Mouse (Mus musculus) megakaryocyte, adult 5-6 weeks (primary cell): ENCODE measurements around the gene Nop14. TPM values are rescaled to one million over a fixed set of nuclear protein-coding genes. Genes with fewer than 3 reads are reported as not detected.
A peak's percentile ranks its signal among the peaks of the same experiment; 100 is the strongest.

Experiments used
- ATAC-seq: 2 replicates; pipeline ENCODE4 v1.8.0; 2016; ENCODE audit warnings: mild to moderate bottlenecking, inconsistent platforms; ENCODE audit not compliant: poor library complexity, severe bottlenecking
- total RNA-seq, 2 experiments: library from RNA; stranded (forward) in 1 of 2; stranded (reverse) in 1 of 2; fragments of 153-499, 151-499 nt in 1 of 2; fragments of 221-1000, 200-1000 nt in 1 of 2; gene quantifications; 2 replicates each; pipeline versions ENCODE4 v1.2.3 to v1.2.4; 2015 to 2017

Nop14 gene
- total RNA-seq (2015) (9.4 and 10.1 TPM in 2 replicates), total RNA-seq (2017) (15.6 and 19.2 TPM in 2 replicates)

- ATAC-seq, result peak; percentile 94
Observed at GRCm38 (mm10) chr5:34659686-34660590, at the start of gene Nop14, which contains the start of gene Grk4. Nop14 (minus strand) TSS chr5:34660148. Grk4 (plus strand) TSS chr5:34660379.

DNA sequence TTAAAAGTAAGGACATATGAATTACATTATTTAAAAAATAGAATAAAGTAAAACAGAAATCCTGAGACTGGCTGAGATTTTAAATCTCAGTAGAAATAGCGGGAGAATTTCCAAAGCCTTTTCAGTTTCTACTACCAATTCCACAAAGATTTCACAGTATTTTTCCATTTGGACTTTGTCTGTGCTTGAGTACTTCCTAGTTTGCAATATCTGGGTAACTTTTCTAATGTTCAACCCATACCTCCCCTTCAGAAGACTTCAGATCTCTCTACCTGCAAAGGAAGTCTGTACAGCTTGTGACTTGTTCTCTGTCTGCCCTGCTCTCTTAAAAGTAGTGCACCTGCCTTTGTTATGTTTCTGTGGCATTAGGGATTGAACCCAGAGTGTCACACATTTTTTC lies 48.5 kb upstream of the Nop14 start:
- no peak for ATAC-seq

DNA sequence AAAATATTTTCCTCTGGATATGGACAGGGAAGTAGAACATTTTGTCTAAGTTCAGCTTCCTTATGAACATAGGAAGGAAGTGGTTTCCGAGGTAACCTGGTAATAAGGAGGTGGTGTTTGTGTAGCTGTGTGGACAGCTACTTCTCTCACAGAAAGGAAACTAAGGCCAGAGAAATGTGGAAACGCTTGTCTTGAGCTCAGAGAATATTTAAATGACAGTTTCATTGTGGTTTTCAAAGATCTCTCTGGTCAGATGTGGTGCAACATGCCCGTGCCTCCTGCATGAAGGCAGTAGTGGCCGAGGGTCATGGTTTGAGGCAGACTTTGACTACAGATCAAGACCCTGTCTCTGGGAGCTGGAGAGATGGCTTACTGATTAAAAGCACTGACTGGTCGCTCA lies 35.6 kb upstream of the Nop14 start:
- ATAC-seq, result peak; percentile 97

- ATAC-seq, result no peak
Observed at GRCm38 (mm10) chr5:34692782-34693181, 32.8 kb upstream of the Nop14 start.

DNA sequence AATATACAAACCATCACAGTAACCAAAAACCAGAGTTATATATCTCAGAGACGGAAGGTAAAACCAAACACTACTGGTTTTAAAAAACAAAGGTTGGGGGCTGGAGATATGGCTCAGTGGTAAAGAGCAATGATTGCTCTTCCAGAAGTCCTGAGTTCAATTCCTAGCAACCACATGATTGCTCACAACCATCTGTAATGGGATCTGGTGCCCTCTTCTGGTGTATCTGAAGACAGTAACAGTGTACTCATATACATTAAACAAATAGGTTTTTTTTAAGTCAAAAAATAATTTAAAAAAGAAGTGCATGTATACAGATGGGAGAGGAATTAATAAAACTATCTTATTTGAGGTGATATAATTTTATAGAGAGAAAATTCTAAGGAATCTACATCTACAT lies 29.9 kb upstream of the Nop14 start:
- ATAC-seq, result no peak

DNA sequence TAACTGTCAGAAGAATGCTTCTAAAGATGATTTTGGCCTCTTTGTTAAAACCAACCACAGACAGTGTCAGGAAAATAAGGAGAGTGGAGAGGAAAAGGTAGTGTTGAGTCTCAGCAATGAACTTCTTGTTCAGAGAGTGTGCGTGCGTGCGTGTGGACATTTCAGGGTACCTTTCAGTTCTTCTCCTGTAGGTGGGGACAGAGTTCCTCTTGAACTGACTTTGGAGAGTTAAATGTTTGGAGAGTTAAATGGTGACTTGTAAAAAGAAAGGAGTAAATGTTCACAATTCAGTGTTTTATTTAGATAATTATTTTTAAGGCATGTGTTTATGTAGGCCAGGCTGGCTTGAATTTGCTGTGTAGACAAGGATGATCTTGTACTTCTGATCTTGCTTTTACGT lies 10.3 kb upstream of the Nop14 start:
- peak; percentile 47; the same call in 1 of the 2 replicates for ATAC-seq

GRCm38 (mm10) chr5:34669493-34669892 lies 9.5 kb upstream of the Nop14 start:
- ATAC-seq, result no peak

DNA sequence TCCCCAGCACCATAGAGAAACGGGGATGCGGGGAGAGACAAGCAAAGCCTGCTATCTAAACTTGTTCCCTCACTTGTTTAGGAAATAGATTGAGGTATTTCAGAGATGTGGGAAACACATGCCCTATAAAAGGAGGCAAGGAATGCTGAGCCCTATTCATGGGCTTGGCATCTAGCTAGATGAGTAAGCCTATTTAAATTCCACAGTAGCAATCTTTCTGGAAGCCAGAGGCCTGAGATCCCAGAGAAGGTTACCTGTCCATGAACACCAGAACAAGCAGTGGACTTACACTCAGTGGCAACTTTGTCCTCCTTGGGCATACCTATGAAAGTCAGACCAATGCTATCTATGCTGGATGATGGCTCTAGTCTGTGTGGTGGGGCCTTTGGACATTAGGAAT lies 3.3 kb upstream of the Nop14 start:
- ATAC-seq, result no peak

DNA sequence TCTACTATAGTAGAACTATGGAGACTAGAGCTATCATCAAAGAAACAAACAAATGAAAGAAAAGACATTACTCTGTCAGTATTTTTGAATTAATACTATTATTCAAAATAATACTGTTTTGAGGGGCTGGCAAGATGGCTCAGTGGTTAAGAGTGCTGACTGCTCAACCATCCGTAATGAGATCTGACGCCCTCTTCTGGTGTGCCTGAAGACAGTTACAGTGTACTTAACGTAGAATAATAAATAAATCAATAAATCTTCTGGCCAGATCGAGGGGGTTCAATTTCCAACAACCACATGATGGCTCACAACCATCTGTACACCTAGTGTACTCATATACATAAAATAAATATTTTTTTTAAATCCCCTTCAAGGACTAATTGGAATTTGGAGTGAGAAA lies 2.0 kb upstream of the Nop14 start:
- ATAC-seq, result no peak

- 0 out of 2 replicates have a peak, but pooled peaks have one; percentile 0 for ATAC-seq
Observed at GRCm38 (mm10) chr5:34660591-34661130, 713 bp upstream of the Nop14 start.

- ATAC-seq, result no peak
Observed at GRCm38 (mm10) chr5:34657556-34657955, 2.4 kb downstream of the Nop14 start.

DNA sequence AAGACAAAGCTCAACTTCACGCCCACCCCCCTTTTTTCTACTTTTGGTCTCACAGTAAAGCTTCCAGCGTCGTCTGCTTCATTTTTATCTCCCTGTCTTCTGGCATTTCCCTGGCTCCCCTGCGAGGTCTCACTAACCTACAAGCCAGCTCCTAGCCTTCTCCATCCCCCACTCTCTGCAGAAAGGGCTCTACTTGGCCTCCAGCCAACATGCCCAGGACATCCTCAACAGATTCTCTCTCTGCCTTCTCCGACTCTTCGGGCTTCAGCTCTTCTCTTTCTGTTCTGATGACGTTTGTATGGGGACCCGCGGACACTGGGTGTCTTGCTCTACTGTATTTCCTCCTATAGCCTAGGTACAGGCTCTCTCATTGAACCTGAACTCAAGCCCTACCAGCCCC lies 5.1 kb downstream of the Nop14 start:
- ATAC-seq, result no peak

- no peak for ATAC-seq
Observed at GRCm38 (mm10) chr5:34652961-34653360, 7.0 kb downstream of the Nop14 start.

DNA sequence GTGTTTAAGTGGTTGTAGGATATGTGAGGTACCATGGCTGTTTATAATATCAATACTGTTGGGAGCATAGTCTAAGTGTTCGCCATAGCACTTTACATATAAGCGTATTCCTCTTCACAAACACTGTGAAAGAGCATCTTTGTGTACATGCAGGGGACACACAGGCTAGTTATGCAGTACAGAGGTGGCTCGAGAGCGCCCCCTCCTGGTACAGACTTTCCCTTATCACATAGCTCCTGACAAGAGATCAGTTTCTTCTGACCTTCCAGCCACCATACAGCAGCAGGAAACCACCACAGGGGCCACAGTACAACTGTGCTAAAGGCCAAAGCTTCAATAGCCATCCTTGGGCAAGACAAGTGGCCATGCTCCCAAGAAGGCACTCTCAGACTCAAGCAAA lies 12.4 kb downstream of the Nop14 start:
- peak; percentile 82 for ATAC-seq

DNA sequence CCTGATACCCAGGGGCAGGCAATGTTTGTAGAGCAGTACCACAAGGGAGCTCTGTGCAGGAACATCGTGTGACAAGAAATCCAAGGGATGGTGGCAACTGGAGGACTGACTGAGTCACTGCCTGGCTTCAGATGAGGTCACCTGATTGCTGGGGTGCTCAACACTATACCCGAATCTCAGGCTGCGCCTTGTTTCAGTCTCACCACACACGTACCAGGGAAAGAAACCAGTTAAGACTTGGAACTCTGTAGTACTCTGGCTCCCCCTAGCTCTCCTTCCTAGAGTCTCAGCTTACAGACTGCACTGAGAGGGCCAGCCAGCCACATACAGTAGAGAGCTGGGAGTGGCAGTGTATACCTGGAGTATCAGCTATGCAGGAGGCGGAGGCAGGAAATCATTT lies 17.0 kb downstream of the Nop14 start:
- ATAC-seq, result peak; percentile 79

DNA sequence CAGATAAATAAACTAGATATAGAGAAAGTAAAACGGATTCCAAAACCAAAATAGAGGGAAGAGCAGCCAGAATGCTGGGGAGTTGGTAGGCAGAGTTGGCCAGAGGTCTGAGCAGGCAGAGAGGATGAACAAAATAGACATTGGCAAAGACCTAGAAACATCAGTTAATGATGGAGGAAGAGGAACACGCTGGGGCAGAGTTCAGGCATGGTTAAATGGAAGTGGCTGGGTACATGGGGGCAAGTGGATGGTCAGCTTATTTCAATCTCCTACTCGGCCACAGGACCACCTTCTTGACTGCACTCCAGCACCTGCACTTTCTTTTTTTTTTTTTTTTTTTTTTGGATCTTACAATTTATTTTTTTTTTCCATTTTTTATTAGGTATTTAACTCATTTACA lies 18.0 kb downstream of the Nop14 start:
- ATAC-seq, result no peak

GRCm38 (mm10) chr5:34637591-34638156 lies 22.3 kb downstream of the Nop14 start:
- no peak for ATAC-seq

GRCm38 (mm10) chr5:34636481-34637287 lies 23.3 kb downstream of the Nop14 start, which contains the start of gene Mfsd10:
Mfsd10 (minus strand) TSS chr5:34637212.
- peak; percentile 66 for ATAC-seq

DNA sequence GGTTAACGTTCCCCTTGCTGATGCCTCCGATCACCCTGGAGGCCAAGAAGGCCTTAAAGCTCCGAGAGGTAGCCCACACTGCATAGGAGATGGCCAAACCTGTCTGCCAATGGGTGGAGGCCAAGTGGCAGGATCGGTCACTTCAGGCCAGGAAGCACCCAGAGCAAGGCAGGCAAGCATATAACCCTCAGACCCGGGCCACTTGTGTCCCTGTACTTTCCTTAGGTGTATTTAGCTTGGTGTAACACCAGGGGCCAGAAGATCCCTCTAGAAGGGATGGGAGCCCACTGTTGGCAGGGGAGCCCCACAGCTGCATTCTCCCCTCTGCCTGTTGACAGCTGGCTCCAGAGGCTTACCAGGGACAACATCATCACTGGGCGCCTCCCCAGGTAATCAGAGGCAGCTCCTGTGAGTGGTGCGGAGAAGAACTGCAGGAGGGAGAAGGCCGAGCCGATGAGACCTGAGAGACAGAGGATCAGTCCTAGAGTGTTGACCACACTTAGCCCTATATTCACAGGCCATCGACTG lies 24.2 kb downstream of the Nop14 start:
- ATAC-seq, result no peak

- peak; percentile 45 for ATAC-seq
Observed at GRCm38 (mm10) chr5:34634746-34635400, 25.1 kb downstream of the Nop14 start.
